Mouse (Mus musculus): ENCODE results near the gene Samd4. TPM values are rescaled to one million over a fixed set of nuclear protein-coding genes. Genes with fewer than 3 reads are reported as not detected.

Gene Samd4
- polyA plus RNA-seq, 1 experiment from 2014 or later = 0.34 TPM

GRCm38 (mm10) chr14:46941077-46941476 is 58.4 kb downstream of the Samd4 start:
- no peak for DNase-seq
- ATAC-seq = no peak
- Histone ChIP-seq H3K27me3 (ENCODE audit: insufficient read depth, low read length) (no peaks in the 10 kb centered on the region), H3K4me3 (ENCODE audit: low read depth, low read length) (no peak overlapping the region), H3K4me1 (ENCODE audit: insufficient read depth) (no peaks in the 10 kb centered on the region; the same call in 1 of the 2 replicates), H3K9me3 (ENCODE audit: low read length) (no peaks in the 10 kb centered on the region), H3K36me3 (replicated peaks; ENCODE audit: insufficient read depth, low read length) (no peaks in the 10 kb centered on the region), H3K4me2 (ENCODE audit: low read depth, low read length) (no peak overlapping the region), H3K9ac (replicated peaks) (no peak overlapping the region), H3K27ac (ENCODE audit: low read depth) (no peak overlapping the region)
- TF ChIP-seq CTCF (IDR thresholded peaks at IDR 0.05; ENCODE audit: low read depth) (no peak), EP300 (IDR thresholded peaks at IDR 0.05; ENCODE audit: low read depth) (no peak)
- WGBS (ENCODE audit: insufficient replicate concordance) = 40% methylated on average over 6 of the region's 6 CpGs

- Histone ChIP-seq H3K4me2 (ENCODE audit: low read depth, low read length) (no peak overlapping the region), H3K4me3 (ENCODE audit: low read depth, low read length) (no peak overlapping the region), H3K9ac (replicated peaks) (no peak overlapping the region), H3K36me3 (replicated peaks; ENCODE audit: insufficient read depth, low read length) (no peaks in the 10 kb centered on the region), H3K9me3 (ENCODE audit: low read length) (no peaks in the 10 kb centered on the region), H3K27ac (ENCODE audit: low read depth) (no peak overlapping the region), H3K4me1 (ENCODE audit: insufficient read depth) (no peaks in the 10 kb centered on the region; the same call in 1 of the 2 replicates), H3K27me3 (ENCODE audit: insufficient read depth, low read length) (no peaks in the 10 kb centered on the region)
- ATAC-seq (no peak), DNase-seq (no peak)
- TF ChIP-seq EP300 (IDR thresholded peaks at IDR 0.05; ENCODE audit: low read depth) = no peak
- TF ChIP-seq CTCF (IDR thresholded peaks at IDR 0.05; ENCODE audit: low read depth) = no peak
- WGBS (ENCODE audit: insufficient replicate concordance) = 54% methylated on average over 23 of the region's 23 CpGs
Observed at GRCm38 (mm10) chr14:46941896-46942812, 59.5 kb downstream of the Samd4 start.

GRCm38 (mm10) chr14:46944411-46944810 is 61.8 kb downstream of the Samd4 start:
- H3K4me2 ChIP-seq (ENCODE audit: low read depth, low read length) = no peak overlapping the region
- no peak overlapping the region for H3K4me3 ChIP-seq (ENCODE audit: low read depth, low read length)
- ATAC-seq = no peak
- H3K9ac ChIP-seq (replicated peaks) = no peak overlapping the region
- TF ChIP-seq EP300 (IDR thresholded peaks at IDR 0.05; ENCODE audit: low read depth) = no peak
- TF ChIP-seq CTCF (IDR thresholded peaks at IDR 0.05; ENCODE audit: low read depth) = no peak
- no peaks in the 10 kb centered on the region for H3K9me3 ChIP-seq (ENCODE audit: low read length)
- H3K27ac ChIP-seq (ENCODE audit: low read depth) = no peak overlapping the region
- DNase-seq = no peak
- 69% methylated on average over 3 of the region's 3 CpGs for WGBS (ENCODE audit: insufficient replicate concordance)
- H3K27me3 ChIP-seq (ENCODE audit: insufficient read depth, low read length) = no peaks in the 10 kb centered on the region
- H3K36me3 ChIP-seq (replicated peaks; ENCODE audit: insufficient read depth, low read length) = no peaks in the 10 kb centered on the region
- no peaks in the 10 kb centered on the region; the same call in 1 of the 2 replicates for H3K4me1 ChIP-seq (ENCODE audit: insufficient read depth)

GRCm38 (mm10) chr14:46945903-46946490 is 63.3 kb downstream of the Samd4 start:
- Histone ChIP-seq H3K9ac (replicated peaks) (no peak overlapping the region), H3K36me3 (replicated peaks; ENCODE audit: insufficient read depth, low read length) (no peaks in the 10 kb centered on the region), H3K4me3 (ENCODE audit: low read depth, low read length) (no peak overlapping the region), H3K4me2 (ENCODE audit: low read depth, low read length) (no peak overlapping the region), H3K27me3 (ENCODE audit: insufficient read depth, low read length) (no peaks in the 10 kb centered on the region), H3K27ac (ENCODE audit: low read depth) (no peak overlapping the region), H3K9me3 (ENCODE audit: low read length) (no peaks in the 10 kb centered on the region), H3K4me1 (ENCODE audit: insufficient read depth) (no peaks in the 10 kb centered on the region; the same call in 1 of the 2 replicates)
- TF ChIP-seq EP300 (IDR thresholded peaks at IDR 0.05; ENCODE audit: low read depth) = no peak
- TF ChIP-seq CTCF (IDR thresholded peaks at IDR 0.05; ENCODE audit: low read depth) = no peak
- DNase-seq (no peak), ATAC-seq (no peak)
- WGBS (ENCODE audit: insufficient replicate concordance) = 77% methylated on average over 10 of the region's 10 CpGs

- H3K9me3 ChIP-seq (ENCODE audit: low read length) = no peaks in the 10 kb centered on the region
- DNase-seq = no peak
- H3K27ac ChIP-seq (ENCODE audit: low read depth) = no peak overlapping the region
- no peak overlapping the region for H3K4me3 ChIP-seq (ENCODE audit: low read depth, low read length)
- no peak overlapping the region for H3K4me2 ChIP-seq (ENCODE audit: low read depth, low read length)
- no peaks in the 10 kb centered on the region for H3K27me3 ChIP-seq (ENCODE audit: insufficient read depth, low read length)
- no peak overlapping the region for H3K9ac ChIP-seq (replicated peaks)
- no peaks in the 10 kb centered on the region for H3K36me3 ChIP-seq (replicated peaks; ENCODE audit: insufficient read depth, low read length)
- no peaks in the 10 kb centered on the region for H3K4me1 ChIP-seq (ENCODE audit: insufficient read depth)
- WGBS (ENCODE audit: insufficient replicate concordance) = 85% methylated on average over 3 of the region's 3 CpGs
- ATAC-seq = no peak
- TF ChIP-seq CTCF (IDR thresholded peaks at IDR 0.05; ENCODE audit: low read depth) (no peak), EP300 (IDR thresholded peaks at IDR 0.05; ENCODE audit: low read depth) (no peak)
Observed at GRCm38 (mm10) chr14:46947644-46948043, 65.0 kb downstream of the Samd4 start.
